Mouse (Mus musculus) E14TG2a.4 (cell line): ENCODE measurements around the gene Hyal2.

ENCODE experiments used
- CTCF ChIP-seq: conservative IDR thresholded peaks from 2 replicates; pipeline ENCODE4 v1.5.1; 2014; ENCODE audit warnings: low read length
- NANOG ChIP-seq: IDR thresholded peaks from 2 replicates; pipeline ENCODE4 v1.6.1; 2014; ENCODE audit warnings: borderline replicate concordance, low read length, mixed read lengths

GRCm38 (mm10) chr9:107545199-107545598 lies 22.5 kb upstream of the Hyal2 start:
- no peak for TF ChIP-seq NANOG
- no peak for TF ChIP-seq CTCF
